Mouse (Mus musculus) cerebellum, adult 2 months (tissue): ENCODE measurements around the gene Ube2r2. TPM values are rescaled to one million over a fixed set of nuclear protein-coding genes. Genes with fewer than 3 reads are reported as not detected.

Source experiments
- DNase-seq, 2 experiments: peaks; one replicate each; pipeline ENCODE4 v3.0.0; 2021
- H3K27ac ChIP-seq: fragments of 200-500 bp; 2 replicates; pipeline ENCODE4 v1.5.1; 2012; ENCODE audit warnings: low read length, control low read depth, inconsistent platforms; ENCODE audit not compliant: insufficient read depth
- H3K27me3 ChIP-seq: fragments of 200-500 bp; 2 replicates; pipeline ENCODE4 v1.6.1; 2012; ENCODE audit warnings: inconsistent platforms, mild to moderate bottlenecking, low read length, moderate library complexity; ENCODE audit not compliant: control insufficient read depth, insufficient read depth
- H3K4me1 ChIP-seq: fragments of 200-500 bp; 2 replicates; pipeline ENCODE4 v1.6.1; 2011; ENCODE audit warnings: low read length; ENCODE audit not compliant: control insufficient read depth, insufficient read depth
- H3K4me3 ChIP-seq: fragments of 200-500 bp; replicated peaks from 2 replicates; pipeline ENCODE3; 2011; ENCODE audit warnings: mild to moderate bottlenecking, low read depth, low read length, control low read depth; ENCODE audit not compliant: insufficient read depth
- CTCF ChIP-seq: fragments of 200-500 bp; IDR thresholded peaks from 2 replicates; pipeline ENCODE4 v1.5.1; 2011; ENCODE audit warnings: low read depth, mild to moderate bottlenecking, control low read depth, low read length, moderate library complexity, borderline replicate concordance; ENCODE audit not compliant: insufficient read depth
- POLR2A ChIP-seq: fragments of 200-500 bp; IDR thresholded peaks from 2 replicates; pipeline ENCODE4 v1.6.1; 2011; ENCODE audit warnings: low read length, control low read depth, borderline replicate concordance; ENCODE audit not compliant: insufficient read depth
- WGBS: fragments of 180-500 bp; shearing (Covaris S2); methylation state at CpG from one replicate; pipeline ENCODE4 v1.1.7; 2018; 5-methylcytosine and 5-hydroxymethylcytosine counted together
- polyA plus RNA-seq: library from polyadenylated mRNA; depleted of rRNA; stranded (reverse); fragments of >200 nt; gene quantifications from 2 replicates; pipeline ENCODE4 v1.2.3, GENCODE M21; 2012; rRNA removed

Ube2r2 gene
- polyA plus RNA-seq, 1 experiment = 135 TPM

GRCm38 (mm10) chr4:41235621-41236020 lies 100.1 kb downstream of the Ube2r2 start:
- 81% methylated on average over 5 of the region's 5 CpGs for WGBS
- no peak for TF ChIP-seq POLR2A
- no peak for TF ChIP-seq CTCF
- no peaks in the 10 kb centered on the region for H3K27me3 ChIP-seq
- no peak overlapping the region for H3K27ac ChIP-seq
- DNase-seq = no peak
- no peak overlapping the region for H3K4me3 ChIP-seq
- H3K4me1 ChIP-seq = no peaks in the 10 kb centered on the region

DNA sequence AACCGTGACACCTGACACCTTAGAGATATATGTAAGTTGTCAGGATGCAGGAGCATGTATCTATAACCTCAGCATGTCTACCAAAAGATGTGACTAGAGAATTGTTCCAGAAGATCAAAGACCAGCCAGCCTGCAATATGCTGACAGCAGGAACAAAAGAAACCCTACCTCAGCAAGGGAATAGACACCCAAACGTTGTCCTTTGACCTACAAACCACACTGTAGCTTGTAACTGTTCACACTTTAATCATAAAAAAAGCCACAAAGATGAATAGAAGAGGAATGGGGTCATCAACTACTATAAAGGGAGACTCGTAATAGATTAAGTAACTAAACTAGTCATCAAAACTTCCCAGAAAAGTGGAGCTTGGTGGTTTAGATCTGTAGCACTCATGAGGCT lies 105.4 kb downstream of the Ube2r2 start:
- no peak for DNase-seq
- H3K4me1 ChIP-seq = no peaks in the 10 kb centered on the region
- H3K27me3 ChIP-seq = no peaks in the 10 kb centered on the region
- WGBS = 81% methylated on average over 3 of the region's 3 CpGs
- no peak overlapping the region for H3K27ac ChIP-seq
- no peak for TF ChIP-seq POLR2A
- no peak for TF ChIP-seq CTCF
- no peak overlapping the region for H3K4me3 ChIP-seq

Other genes with a start within 250 kb of the Ube2r2 start
- gene Spink4, start 215.7 kb upstream of the Ube2r2 start, polyA plus RNA-seq = 0.57 TPM in 1 of 2 replicates, not detected in the other
- gene Bag1, start 187.4 kb upstream of the Ube2r2 start, polyA plus RNA-seq = 143 and 159 TPM in 2 replicates
- gene Chmp5, start 187.3 kb upstream of the Ube2r2 start, polyA plus RNA-seq = 118 and 125 TPM in 2 replicates
- gene Nfx1, start 164.8 kb upstream of the Ube2r2 start, polyA plus RNA-seq = 96.6 and 96.8 TPM in 2 replicates
- not detected in 2 replicates for gene Aqp7, start 87.6 kb upstream of the Ube2r2 start, polyA plus RNA-seq
- gene Aqp3, start 37.6 kb upstream of the Ube2r2 start, polyA plus RNA-seq = 0.05 TPM in 1 of 2 replicates, not detected in the other
- gene Nol6, start 11.3 kb upstream of the Ube2r2 start, polyA plus RNA-seq = 61.2 and 63.6 TPM in 2 replicates
- gene Ubap2, start 139.4 kb downstream of the Ube2r2 start, polyA plus RNA-seq = 27.4 and 30.8 TPM in 2 replicates
- 39.7 and 40.4 TPM in 2 replicates for gene Dcaf12, start 179.1 kb downstream of the Ube2r2 start, polyA plus RNA-seq
- 55.9 and 59.5 TPM in 2 replicates for gene Ubap1, start 213.3 kb downstream of the Ube2r2 start, polyA plus RNA-seq